Mouse (Mus musculus): ENCODE results near the gene Nmrk2.
A peak's percentile ranks its signal among the peaks of the same experiment; 100 is the strongest.
"Not testable (repeated sequence)": the region's sequence is repeated elsewhere in the genome, so short reads cannot be mapped to it uniquely, and the experiment has no call there.

Nmrk2 gene

GRCm38 (mm10) chr10:81184765-81185164 lies 17.1 kb downstream of the Nmrk2 start:
- DNase-seq (ENCODE audit: low spot score in 2 of 2) = no peak

- DNase-seq (ENCODE audit: low spot score in 2 of 2) = no peak
Observed at GRCm38 (mm10) chr10:81183805-81184204, 18.0 kb downstream of the Nmrk2 start, which contains the start of gene 4930442H23Rik. Gene 4930442H23Rik (minus strand): TSS chr10:81183849.

GRCm38 (mm10) chr10:81182336-81183333 lies 19.2 kb downstream of the Nmrk2 start, which contains the start of gene Dapk3:
Gene Dapk3 (plus strand): TSS chr10:81183005.
- DNase-seq (ENCODE audit: low spot score in 2 of 2) = peak; percentile 96 to 97

- DNase-seq (ENCODE audit: low spot score in 2 of 2) = not testable (repeated sequence)
Observed at GRCm38 (mm10) chr10:81181860-81182259, 20.0 kb downstream of the Nmrk2 start.

- no peak for DNase-seq (ENCODE audit: low spot score in 2 of 2)
Observed at GRCm38 (mm10) chr10:81180946-81181345, 20.9 kb downstream of the Nmrk2 start.

GRCm38 (mm10) chr10:81179451-81180342 lies 22.2 kb downstream of the Nmrk2 start:
- DNase-seq (ENCODE audit: low spot score in 2 of 2) = no peak

GRCm38 (mm10) chr10:81178927-81179326 lies 22.9 kb downstream of the Nmrk2 start:
- no peak for DNase-seq (ENCODE audit: low spot score in 2 of 2)

- DNase-seq (ENCODE audit: low spot score in 2 of 2) = peak in 1 of 2 experiments; percentile 60
Observed at GRCm38 (mm10) chr10:81177958-81178712, 23.7 kb downstream of the Nmrk2 start.

- DNase-seq (ENCODE audit: low spot score in 2 of 2) = no peak
Observed at GRCm38 (mm10) chr10:81177491-81177925, 24.3 kb downstream of the Nmrk2 start.

- peak; percentile 97 to 98 for DNase-seq (ENCODE audit: low spot score in 2 of 2)
Observed at GRCm38 (mm10) chr10:81176466-81177271, 25.2 kb downstream of the Nmrk2 start, which contains the start of gene Eef2. Gene Eef2 (plus strand): TSS chr10:81176631.

- no peak for DNase-seq (ENCODE audit: low spot score in 2 of 2)
Observed at GRCm38 (mm10) chr10:81175936-81176465, 25.9 kb downstream of the Nmrk2 start.

- not testable (repeated sequence) for DNase-seq (ENCODE audit: low spot score in 2 of 2)
Observed at GRCm38 (mm10) chr10:81175345-81175701, 26.5 kb downstream of the Nmrk2 start.

- peak; percentile 85 to 89 for DNase-seq (ENCODE audit: low spot score in 2 of 2)
Observed at GRCm38 (mm10) chr10:81174617-81175344, 27.1 kb downstream of the Nmrk2 start.

- DNase-seq (ENCODE audit: low spot score in 2 of 2) = peak; percentile 76 to 84
Observed at GRCm38 (mm10) chr10:81173132-81173531, 28.7 kb downstream of the Nmrk2 start.

- DNase-seq (ENCODE audit: low spot score in 2 of 2) = peak; percentile 56 to 71
Observed at GRCm38 (mm10) chr10:81169411-81169900, 32.4 kb downstream of the Nmrk2 start.

GRCm38 (mm10) chr10:81168521-81169244 lies 33.2 kb downstream of the Nmrk2 start:
- peak; percentile 94 to 96 for DNase-seq (ENCODE audit: low spot score in 2 of 2)

GRCm38 (mm10) chr10:81168087-81168431 lies 33.8 kb downstream of the Nmrk2 start:
- no peak for DNase-seq (ENCODE audit: low spot score in 2 of 2)
